Mouse (Mus musculus) heart, embryonic 10.5 days (tissue): Measurements from ENCODE around the gene Wdr17. TPM values are rescaled to one million over a fixed set of nuclear protein-coding genes. Genes with fewer than 3 reads are reported as not detected.

Experiments
- polyA plus RNA-seq: library from polyadenylated mRNA; unstranded; fragments of >200 nt; fragmentation: Nextera tagmentation; extraction: Ambion mirVana; gene quantifications from 2 replicates; pipeline ENCODE4 v1.2.1, GENCODE M21; 2016

The Wdr17 gene
- polyA plus RNA-seq, 1 experiment from 2014 or later = 0.72 TPM

Other genes with a start within 250 kb of the Wdr17 start
- gene Gpm6a, start 67.7 kb upstream of the Wdr17 start, polyA plus RNA-seq = 6.3 and 11.3 TPM in 2 replicates